Mouse (Mus musculus) layer of hippocampus, postnatal 10 days (tissue): ENCODE data around the gene Gnaq. TPM values are rescaled to one million over a fixed set of nuclear protein-coding genes. Genes with fewer than 3 reads are reported as not detected.
"Not testable (repeated sequence)": the region's sequence is repeated elsewhere in the genome, so short reads cannot be mapped to it uniquely, and the experiment has no call there.

ENCODE experiments used
- DNase-seq, 2 experiments: peaks; one replicate each; pipeline ENCODE4 v3.0.0; 2021; ENCODE audit warnings: low spot score in 2 of 2
- total RNA-seq, 2 experiments: library from RNA; stranded (reverse); gene quantifications; 2 replicates each; pipeline ENCODE4 v1.2.3; 2021

The Gnaq gene
- total RNA-seq, 2 experiments from 2014 or later: 196 to 220 TPM

DNA sequence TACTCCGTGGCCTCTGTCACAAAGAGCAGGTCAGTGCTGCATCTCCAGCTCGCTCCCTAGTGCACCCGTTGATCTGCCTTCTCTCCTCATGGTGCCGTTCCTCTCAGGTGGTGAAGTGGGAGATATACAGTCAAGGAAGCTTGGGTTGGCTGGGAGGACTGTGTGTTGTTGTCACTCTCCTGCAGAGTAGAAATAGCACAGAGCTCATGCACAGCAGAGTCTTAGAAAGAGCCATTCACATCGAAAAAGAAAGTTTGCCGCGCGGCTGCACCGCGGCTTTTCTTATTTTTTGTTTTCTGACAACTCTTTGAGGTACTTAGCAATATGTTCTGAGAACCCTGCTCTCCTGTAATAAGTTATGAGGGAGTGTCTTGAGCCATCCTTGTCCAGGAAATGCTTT, 10.4 kb downstream of the Gnaq start:
- no peak for DNase-seq

DNA sequence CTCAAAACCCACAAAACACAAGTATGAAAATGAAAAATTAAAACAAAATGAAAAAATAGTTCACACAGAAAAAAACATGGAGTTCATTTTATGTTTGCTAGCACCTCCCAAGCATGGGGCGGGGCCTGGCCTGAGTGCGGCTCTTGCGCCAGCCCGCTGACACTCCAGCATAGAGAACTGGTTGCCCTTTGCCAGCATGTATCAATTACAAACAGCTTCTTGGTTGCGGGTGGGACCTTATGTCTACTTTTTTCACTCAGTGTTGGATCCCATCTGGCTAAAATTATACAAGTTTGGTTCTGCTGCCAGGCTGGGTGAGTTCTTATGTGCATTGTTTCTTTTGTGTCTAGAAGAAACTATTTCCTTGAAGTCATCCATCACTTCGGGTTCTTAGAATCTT, 14.8 kb downstream of the Gnaq start:
- no peak for DNase-seq

DNA sequence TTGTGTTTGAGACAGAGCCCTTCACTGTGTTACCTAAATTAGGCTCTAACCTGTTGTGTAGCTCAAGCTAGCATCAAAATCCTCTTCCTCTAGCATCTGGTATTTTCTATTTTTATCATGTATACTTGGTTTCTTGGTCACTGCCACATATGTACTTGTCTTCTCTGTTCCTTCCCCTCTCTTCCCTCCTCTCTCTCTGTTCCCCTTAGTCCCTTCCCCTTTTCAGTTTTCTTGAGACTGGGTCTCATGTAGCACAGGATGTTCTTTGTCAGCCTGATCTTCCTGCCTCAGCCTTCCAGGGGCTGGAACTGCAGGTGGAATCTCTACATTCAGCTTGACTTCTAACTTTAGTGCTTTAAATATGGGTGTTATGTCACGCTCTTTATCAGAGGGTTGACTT, 16.5 kb downstream of the Gnaq start:
- no peak for DNase-seq

DNA sequence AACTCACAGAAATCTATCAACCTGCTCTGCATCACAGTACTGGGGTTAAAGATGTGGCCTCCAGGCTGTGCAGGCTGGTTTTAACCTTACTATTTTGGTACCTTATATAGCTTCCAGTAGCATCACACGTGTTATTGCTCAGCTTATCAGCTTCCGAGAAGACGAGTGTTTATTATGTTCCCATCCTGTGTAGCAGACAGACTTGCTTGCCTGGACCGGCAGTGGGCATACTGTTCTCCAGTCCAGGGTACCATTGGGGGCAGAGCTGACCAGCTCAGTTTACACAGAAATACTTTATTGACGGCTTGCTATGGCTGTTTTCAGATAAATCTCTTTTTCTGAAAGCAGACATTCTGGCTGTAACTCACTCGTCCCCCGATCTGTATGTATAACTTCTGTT, 17.7 kb downstream of the Gnaq start:
- DNase-seq: no peak

DNA sequence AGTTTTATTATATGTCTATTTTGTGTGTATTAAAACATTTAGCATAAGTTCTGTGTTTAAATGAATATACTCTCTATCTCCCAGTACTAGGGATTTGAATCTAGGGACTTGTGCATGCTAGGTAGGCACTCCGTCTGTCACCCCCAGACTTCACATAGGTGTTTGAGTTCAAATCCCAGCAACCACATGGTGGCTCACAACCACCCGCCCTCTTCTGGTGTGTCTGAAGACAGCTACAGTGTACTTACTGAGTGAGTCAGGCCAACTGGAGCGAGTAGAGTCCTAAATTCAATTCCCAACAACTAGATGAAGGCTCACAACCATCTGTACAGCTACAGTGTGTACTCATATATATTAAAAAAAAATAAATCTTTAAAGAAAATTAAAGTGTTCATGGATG, 21.2 kb downstream of the Gnaq start:
- no peak for DNase-seq

DNA sequence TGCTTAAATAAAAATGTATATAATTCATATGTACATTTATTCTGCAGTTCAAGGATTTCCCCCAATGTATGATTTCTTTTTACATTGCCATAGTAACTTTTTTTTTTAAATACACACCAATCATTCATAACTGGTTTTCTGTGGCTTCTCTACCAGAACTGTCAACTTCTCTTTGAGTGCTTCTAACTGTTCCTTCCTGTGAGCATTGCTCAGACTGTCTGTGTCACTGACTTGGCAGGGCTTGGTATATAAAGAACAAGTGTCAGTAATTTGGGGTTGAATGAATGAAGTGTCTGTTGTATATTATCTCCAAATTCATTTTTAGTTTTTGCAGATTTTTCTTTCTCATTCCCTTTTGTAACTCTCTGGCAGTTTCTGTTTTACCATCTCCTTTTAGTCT, 21.8 kb downstream of the Gnaq start:
- DNase-seq: no peak

DNA sequence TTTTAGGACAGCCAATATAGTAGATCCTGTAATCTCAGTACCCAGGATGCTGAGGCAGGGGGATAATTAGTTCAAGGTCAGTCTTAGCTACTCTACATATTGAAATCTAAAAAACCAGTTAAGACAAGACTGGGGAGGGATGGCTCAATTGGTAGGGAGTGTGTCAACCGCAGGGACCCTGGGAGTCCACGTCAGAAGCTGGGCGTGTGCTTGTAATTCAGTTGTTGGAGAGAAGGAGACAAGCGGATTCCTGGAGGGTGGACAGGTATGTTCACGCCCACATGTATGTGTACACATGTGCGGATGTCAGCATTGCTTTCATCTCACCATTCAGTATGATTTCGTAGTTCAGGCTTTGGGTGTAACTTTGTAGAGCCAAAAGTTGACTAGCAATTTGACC, 24.5 kb downstream of the Gnaq start:
- no peak for DNase-seq

DNA sequence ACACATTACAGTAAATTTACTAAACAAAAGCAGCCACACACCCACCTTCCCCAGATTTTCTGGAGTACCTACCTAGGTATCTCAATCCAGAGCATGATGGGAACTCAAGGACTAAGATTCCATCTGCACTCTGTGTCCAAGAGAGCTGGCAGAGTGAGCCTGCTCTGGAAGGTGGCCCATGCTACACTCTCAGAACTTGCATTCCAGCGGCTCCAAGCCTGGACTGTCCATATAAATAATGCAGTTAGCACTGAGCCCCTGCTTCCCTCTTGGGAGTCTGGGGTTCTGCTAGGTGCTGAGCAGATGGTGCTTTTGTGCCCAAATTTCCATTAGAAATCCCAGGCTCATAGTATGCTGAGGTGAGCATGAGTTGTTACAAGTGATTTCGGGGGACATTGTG, 28.1 kb downstream of the Gnaq start:
- no peak for DNase-seq

DNA sequence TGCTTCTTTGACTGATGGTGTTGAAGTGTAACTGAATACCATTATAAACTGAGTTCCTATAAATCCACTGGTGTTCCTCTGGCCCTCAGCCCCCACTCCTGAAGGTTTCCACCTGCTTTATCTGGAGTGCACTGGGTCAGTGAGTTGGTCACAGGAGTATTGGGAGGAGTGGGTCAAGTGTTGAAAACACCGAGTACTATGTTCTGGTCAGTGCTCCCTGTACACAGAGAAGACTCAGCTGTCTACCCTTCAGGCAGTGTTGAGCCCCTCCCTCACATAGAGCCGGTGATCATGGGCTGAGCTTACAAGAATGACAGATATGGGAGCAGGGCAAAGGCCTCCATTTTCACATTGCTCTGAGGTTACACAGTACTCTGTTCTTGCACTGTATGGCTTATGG, 28.6 kb downstream of the Gnaq start:
- no peak for DNase-seq

DNA sequence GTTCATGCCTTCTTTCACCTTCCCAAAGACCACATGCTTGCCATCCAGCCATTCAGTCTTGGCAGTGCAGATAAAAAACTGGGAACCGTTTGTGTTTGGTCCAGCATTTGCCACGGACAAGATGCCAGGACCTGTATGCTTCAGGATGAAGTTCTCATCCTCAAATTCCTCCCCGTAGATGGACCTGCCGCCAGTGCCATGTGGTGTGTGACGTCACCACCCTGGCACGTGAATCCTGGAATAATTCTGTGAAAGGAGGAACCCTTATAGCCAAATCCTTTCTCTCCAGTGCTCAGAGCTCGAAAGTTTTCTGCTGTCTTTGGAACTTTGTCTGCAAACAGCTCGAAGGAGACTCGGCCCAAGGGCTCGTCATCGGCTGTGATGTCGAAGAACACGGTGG, 31.8 kb downstream of the Gnaq start:
- DNase-seq: not testable (repeated sequence)

DNA sequence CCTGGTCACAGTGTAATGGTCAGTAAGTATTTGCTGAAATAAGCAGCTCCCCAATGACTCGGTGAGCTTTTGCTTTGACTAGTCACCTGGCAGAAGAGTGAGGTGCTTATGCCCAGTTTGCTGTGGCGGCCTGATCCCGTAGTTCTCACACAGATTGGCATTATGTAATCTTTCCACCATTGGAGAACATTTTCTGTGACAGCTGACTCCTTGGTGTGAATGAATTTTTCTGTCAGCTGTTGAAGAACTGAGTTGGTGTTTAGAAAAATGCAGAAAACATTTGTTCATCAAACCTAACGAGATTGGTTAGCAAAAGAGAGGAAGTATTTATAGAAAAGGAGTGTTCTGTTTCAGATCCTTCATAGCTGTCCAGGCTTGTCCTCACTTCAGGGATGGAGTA, 34.6 kb downstream of the Gnaq start:
- DNase-seq: no peak

DNA sequence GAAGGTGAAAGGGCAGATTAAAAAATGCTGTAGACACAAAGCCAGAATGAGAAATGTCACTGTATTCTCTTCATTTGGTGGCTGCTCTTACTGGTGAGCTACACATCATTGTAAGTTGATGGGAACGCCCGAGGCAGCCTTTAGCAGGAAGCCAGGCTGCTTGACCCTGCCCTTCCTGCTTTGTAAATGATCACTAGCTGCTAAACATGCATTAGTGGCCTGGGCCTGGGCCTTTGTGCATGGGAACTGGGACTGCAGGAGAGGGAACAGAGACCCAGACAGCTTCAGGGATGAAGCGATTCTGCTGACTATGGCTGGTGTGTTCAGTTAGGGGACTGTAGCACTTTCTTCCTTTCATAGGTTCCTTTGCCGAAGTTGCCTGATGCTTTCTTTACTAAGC, 35.6 kb downstream of the Gnaq start:
- DNase-seq: no peak

DNA sequence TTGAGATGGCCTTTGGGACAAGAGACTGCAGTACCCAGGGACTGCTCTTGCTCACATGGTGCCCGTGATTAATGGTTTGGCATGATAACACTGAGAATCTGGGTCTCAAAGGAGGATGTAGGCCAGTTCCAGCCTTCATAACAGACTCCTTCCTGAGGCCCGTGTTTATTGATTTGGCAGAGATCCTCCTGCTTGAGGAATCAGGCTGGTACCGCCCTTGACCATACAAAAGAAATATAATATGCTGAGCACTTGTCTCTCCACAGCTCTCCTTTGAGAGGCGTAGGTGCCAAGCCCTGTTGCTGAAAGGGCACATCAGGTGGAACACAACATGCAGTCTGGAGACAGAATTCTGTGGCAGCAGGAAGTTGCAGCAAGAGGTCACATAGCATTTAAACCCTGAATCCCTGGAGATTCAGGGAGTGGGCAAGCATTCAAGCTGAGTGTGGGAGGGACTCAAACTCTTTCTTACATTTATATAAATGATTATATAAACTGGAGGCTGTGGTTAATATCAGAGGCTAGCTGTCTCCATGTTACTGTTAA, 36.1 kb downstream of the Gnaq start:
- DNase-seq: no peak

DNA sequence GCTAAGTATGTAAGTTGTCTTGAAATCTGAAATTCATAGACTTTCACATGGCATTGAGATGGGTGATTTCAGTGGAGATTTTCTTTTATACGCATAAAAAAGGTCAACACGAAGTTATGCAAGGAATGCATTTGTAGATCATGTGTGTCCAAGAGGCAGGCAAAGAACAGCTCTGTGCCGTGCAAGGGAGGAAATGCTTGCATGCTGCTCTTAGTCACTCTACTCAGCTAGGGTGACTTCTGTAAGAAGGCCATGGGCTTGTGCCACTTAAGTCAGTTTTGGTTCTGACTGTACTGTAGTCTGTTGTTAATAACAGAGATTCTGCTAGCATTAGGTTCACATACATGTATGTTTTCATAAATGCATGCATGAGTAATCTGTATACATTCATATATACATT, 38.1 kb downstream of the Gnaq start:
- no peak for DNase-seq

DNA sequence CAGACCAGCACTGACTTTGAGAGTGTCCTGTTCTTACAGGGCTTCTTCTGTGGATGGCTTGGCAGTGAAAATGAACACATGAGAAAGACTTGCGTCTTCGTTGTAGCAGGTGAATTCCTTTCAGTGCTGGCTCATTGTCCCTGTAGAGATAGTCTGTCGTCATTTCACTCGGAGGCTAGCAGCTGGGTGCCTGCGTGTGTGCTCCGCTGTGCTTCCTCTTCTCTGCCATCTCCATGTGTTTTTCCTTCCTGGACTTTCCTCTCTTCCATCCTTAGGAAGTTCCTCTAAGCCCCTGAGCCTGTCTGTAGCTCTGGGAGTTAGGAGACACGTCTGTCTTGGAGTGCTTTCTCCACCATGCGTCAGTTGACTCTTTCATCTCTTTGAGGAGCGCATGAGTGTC, 41.1 kb downstream of the Gnaq start:
- no peak for DNase-seq

DNA sequence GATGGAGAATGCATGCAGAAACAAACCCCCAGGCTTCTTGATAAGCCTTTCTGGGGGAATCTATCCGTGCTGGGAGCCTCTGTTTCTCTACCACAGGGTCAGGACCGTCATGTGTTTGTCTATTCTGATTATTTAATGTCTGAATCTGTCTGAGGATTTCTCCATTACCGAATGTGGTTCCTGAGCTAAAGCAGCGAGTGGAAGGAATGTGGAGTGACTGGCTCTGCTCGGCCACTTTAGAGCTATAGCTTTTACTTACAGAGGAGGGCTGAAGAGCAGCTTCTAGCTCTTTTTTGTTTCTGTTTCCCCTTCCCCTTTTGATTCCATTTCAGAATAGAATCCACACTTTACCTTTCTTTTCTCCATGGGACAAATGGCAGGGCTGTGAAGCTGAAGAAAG, 43.8 kb downstream of the Gnaq start:
- DNase-seq: no peak

DNA sequence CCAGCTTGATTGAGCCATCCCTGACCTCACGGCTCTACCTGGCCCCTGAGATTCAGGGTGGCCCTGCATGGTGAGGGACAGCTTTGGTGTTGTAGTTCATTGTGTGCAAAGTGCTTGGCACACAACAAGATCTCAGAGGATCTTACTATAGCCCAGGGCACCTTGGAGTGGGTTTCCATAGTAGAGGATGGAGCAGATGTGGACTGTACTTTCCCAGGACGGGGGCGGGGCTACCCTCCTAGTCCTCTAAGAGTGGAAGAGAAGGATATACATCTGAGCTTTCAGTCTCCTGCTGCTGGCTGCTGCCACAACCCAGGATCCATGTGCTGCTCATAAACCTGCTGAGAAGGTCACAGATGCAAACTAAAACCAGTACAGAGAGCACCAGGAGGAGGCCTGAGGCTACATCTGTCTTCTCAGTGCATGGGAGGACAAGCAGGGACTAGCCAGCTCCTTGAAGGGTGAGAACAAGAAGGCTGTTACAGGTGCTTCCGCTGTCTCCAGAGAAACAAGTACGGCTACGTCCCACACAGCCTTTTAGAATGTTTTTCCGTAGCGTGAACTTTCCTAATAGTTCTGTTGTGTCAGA, 44.6 kb downstream of the Gnaq start:
- no peak for DNase-seq

DNA sequence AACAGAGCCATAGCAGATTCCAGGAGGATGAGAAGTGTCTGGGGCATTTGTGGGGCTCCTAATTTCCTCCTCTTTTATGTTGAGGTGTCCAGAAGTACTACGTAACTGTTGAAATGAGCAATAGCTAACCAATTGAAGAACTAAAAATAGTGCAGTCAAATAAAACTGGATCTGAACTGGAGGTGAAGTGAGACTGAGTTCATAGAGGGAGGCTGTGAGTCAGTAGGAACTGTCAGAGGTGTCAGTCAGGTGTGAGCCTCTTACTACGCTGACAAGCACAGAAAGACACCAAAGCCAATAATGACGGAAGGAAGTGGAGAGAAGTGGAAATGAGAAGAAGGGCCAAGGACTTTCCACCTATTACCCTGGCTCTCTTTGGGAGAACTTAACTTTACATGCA, 48.6 kb downstream of the Gnaq start:
- DNase-seq: no peak

DNA sequence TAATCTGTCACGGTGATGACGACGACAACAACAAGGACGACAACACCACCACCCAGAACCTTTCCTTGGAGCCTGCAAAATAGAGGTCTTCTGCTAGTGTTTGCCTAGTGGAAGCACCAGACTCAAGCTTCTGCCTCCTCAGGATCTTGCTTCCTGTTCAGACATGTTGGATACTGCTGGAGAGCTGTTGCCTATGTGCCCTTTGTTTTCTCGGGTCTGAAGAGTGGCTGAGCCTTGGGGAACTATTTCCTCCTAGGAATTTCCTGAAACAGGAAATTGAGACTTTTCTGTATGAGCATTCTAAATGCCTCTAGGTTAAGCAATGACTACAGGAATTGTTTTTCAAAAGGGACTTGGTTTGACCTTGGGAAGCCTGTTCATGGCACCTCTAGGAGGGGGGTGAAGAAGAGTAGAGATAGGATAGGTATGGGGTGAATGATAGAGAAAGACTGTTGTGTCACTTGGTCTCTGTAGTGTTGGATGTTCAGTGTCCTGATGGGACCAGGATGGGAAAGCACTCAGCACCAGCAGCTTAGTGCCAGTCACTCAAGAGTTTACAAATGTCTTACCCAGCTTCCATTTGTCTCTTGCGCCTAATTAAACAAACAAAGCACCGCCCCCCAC, 49.3 kb downstream of the Gnaq start:
- DNase-seq: no peak

DNA sequence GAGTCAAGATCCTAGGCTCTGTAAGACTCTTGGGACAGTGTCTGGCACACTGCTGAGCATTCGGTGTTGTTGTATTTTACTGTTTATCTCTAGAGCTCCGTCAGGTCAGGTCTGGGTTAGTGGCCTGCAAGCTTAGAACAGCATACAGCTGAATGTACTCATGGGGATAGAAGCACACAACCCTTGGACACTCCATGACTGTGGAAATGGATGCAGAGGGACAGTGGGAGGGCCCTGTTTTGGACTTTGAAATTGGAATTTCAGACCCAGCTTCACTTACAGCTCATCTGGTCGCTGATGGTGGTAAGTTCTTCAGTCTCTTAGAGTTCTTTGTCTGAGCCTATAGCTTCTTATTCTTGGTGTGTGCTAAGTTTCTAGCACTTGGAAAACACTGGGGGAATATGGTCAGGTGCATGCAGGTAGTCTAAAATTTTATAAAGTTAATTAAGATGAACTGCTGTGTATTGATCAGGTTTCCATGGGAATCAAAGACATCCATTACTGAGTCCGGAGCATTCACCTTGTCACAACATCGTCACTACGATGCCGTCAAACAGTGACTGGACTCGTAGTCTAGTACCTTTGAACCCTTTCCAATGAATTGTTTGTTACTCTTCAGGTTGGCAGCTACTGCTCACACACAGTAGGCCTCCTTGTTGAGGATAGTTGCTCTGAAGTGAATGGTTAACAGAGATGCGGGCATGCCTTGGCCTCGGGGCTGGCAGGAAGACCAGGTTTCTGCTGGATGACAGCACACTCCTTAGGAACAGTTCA, 51.1 kb downstream of the Gnaq start:
- no peak for DNase-seq

DNA sequence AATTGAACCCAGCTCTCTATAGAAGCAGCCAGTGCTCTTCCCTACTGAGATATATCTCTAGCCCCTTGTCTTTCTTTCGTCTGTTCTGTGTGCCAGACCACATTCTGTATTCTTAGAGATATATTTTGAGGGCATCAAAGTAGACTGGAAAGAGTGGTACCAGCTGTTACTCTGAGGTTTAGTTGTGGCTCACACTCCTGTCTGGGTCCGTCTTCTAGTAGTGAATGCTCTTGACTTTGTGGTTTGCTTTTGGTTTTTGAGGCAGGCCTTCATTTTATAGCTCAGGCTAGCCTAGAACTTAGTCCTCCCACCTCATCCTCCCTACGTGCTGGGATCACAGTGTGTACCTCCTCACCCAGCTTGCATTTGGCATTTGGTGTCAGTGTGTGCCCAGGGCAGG, 54.4 kb downstream of the Gnaq start:
- DNase-seq: no peak

DNA sequence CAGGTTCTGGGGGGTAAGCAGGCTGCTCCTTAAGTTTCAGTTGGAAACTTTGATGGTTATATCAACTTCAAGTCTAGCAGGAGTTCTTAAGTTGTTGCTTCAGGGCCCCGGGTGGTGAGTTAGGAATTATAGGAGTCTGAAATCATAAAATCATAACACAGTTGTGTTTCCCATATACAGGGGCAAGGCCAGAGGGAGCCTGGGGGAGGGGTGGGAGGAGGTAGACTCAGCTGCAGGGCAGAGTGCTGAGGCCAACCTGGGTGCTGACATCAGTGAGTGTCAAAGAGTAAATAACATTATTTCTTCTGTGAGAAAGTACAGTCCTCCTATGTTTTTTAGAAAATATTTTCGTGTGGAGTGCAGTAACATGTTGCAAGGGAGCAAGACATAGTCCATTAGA, 55.3 kb downstream of the Gnaq start:
- DNase-seq: no peak
